Mouse (Mus musculus): ENCODE results near the gene Tmtc2. TPM values are rescaled to one million over a fixed set of nuclear protein-coding genes. Genes with fewer than 3 reads are reported as not detected.

The Tmtc2 gene
- polyA plus RNA-seq, 1 experiment from 2014 or later, result 3.7 TPM

GRCm38 (mm10) chr10:105227631-105228030, 346.6 kb downstream of the Tmtc2 start:
- 82% methylated on average over 5 of the region's 5 CpGs for WGBS
- no peaks in the 10 kb centered on the region for H3K36me3 ChIP-seq (ENCODE audit: control insufficient read depth, insufficient read depth, low read length)
- H3K4me3 ChIP-seq (ENCODE audit: low read depth, low read length), result no peak overlapping the region
- H3K9me3 ChIP-seq (ENCODE audit: control insufficient read depth, low read length), result no peaks in the 10 kb centered on the region
- DNase-seq (ENCODE audit: low spot score, missing footprints) (peak; percentile 35), ATAC-seq (ENCODE audit: low FRiP score) (no peak)
- H3K27me3 ChIP-seq (ENCODE audit: control insufficient read depth, insufficient read depth, low read length), result no peaks in the 10 kb centered on the region
- no peaks in the 10 kb centered on the region for H3K4me1 ChIP-seq (ENCODE audit: control insufficient read depth, insufficient read depth, low read length)
- no peak overlapping the region for H3K27ac ChIP-seq (ENCODE audit: low read depth, low read length)
- no peak overlapping the region for H3K4me2 ChIP-seq
- H3K9ac ChIP-seq (ENCODE audit: low read length), result no peak overlapping the region

- no peak overlapping the region for H3K9ac ChIP-seq (ENCODE audit: low read length)
- DNase-seq (ENCODE audit: low spot score, missing footprints) (peak; percentile 19), ATAC-seq (ENCODE audit: low FRiP score) (no peak)
- no peak overlapping the region for H3K27ac ChIP-seq (ENCODE audit: low read depth, low read length)
- H3K4me1 ChIP-seq (ENCODE audit: control insufficient read depth, insufficient read depth, low read length), result no peaks in the 10 kb centered on the region
- no peaks in the 10 kb centered on the region for H3K36me3 ChIP-seq (ENCODE audit: control insufficient read depth, insufficient read depth, low read length)
- H3K4me2 ChIP-seq, result no peak overlapping the region
- H3K27me3 ChIP-seq (ENCODE audit: control insufficient read depth, insufficient read depth, low read length), result no peaks in the 10 kb centered on the region
- no peak overlapping the region for H3K4me3 ChIP-seq (ENCODE audit: low read depth, low read length)
- no peaks in the 10 kb centered on the region for H3K9me3 ChIP-seq (ENCODE audit: control insufficient read depth, low read length)
- 90% methylated on average over 6 of the region's 6 CpGs for WGBS
Observed at GRCm38 (mm10) chr10:105225714-105226113, 348.5 kb downstream of the Tmtc2 start.

GRCm38 (mm10) chr10:105222904-105223303, 351.3 kb downstream of the Tmtc2 start:
- Histone ChIP-seq H3K4me3 (ENCODE audit: low read depth, low read length) (no peak overlapping the region), H3K9ac (ENCODE audit: low read length) (no peak overlapping the region), H3K27ac (ENCODE audit: low read depth, low read length) (no peak overlapping the region), H3K4me1 (ENCODE audit: control insufficient read depth, insufficient read depth, low read length) (no peaks in the 10 kb centered on the region), H3K36me3 (ENCODE audit: control insufficient read depth, insufficient read depth, low read length) (no peaks in the 10 kb centered on the region), H3K9me3 (ENCODE audit: control insufficient read depth, low read length) (no peaks in the 10 kb centered on the region), H3K4me2 (no peak overlapping the region), H3K27me3 (ENCODE audit: control insufficient read depth, insufficient read depth, low read length) (no peaks in the 10 kb centered on the region)
- DNase-seq (ENCODE audit: low spot score, missing footprints) (no peak), ATAC-seq (ENCODE audit: low FRiP score) (no peak)
- 94% methylated on average over 5 of the region's 5 CpGs for WGBS

- Histone ChIP-seq H3K9me3 (ENCODE audit: control insufficient read depth, low read length) (no peaks in the 10 kb centered on the region), H3K36me3 (ENCODE audit: control insufficient read depth, insufficient read depth, low read length) (no peaks in the 10 kb centered on the region), H3K9ac (ENCODE audit: low read length) (no peak overlapping the region), H3K4me2 (no peak overlapping the region), H3K4me3 (ENCODE audit: low read depth, low read length) (no peak overlapping the region), H3K27me3 (ENCODE audit: control insufficient read depth, insufficient read depth, low read length) (no peaks in the 10 kb centered on the region), H3K4me1 (ENCODE audit: control insufficient read depth, insufficient read depth, low read length) (peaks cover 14% of the 10 kb centered on the region), H3K27ac (ENCODE audit: low read depth, low read length) (no peak overlapping the region)
- WGBS, result 89% methylated on average over 10 of the region's 10 CpGs
- DNase-seq (ENCODE audit: low spot score, missing footprints) (peak; percentile 81), ATAC-seq (ENCODE audit: low FRiP score) (no peak)
Observed at GRCm38 (mm10) chr10:105201491-105201890, 372.8 kb downstream of the Tmtc2 start.

- peak; percentile 81 for DNase-seq (ENCODE audit: low spot score, missing footprints)
Observed at GRCm38 (mm10) chr10:105200678-105201077, 373.6 kb downstream of the Tmtc2 start.

GRCm38 (mm10) chr10:105200092-105200491, 374.2 kb downstream of the Tmtc2 start:
- WGBS, result 18% methylated on average over 4 of the region's 4 CpGs
- H3K9ac ChIP-seq (ENCODE audit: low read length), result no peak overlapping the region
- H3K4me1 ChIP-seq (ENCODE audit: control insufficient read depth, insufficient read depth, low read length), result peaks cover 14% of the 10 kb centered on the region
- H3K4me3 ChIP-seq (ENCODE audit: low read depth, low read length), result no peak overlapping the region
- no peak overlapping the region for H3K4me2 ChIP-seq
- peak; percentile 89 for DNase-seq (ENCODE audit: low spot score, missing footprints)
- H3K27me3 ChIP-seq (ENCODE audit: control insufficient read depth, insufficient read depth, low read length), result no peaks in the 10 kb centered on the region
- ATAC-seq (ENCODE audit: low FRiP score), result peak; percentile 95
- no peaks in the 10 kb centered on the region for H3K36me3 ChIP-seq (ENCODE audit: control insufficient read depth, insufficient read depth, low read length)
- peak overlapping the region; percentile 60 for H3K27ac ChIP-seq (ENCODE audit: low read depth, low read length)
- no peaks in the 10 kb centered on the region for H3K9me3 ChIP-seq (ENCODE audit: control insufficient read depth, low read length)

More at GRCm38 (mm10) chr10:105200678-105201077, 373.6 kb downstream of the Tmtc2 start:
- H3K4me2 ChIP-seq, result no peak overlapping the region
- no peak overlapping the region for H3K4me3 ChIP-seq (ENCODE audit: low read depth, low read length)
- H3K9ac ChIP-seq (ENCODE audit: low read length), result no peak overlapping the region
- ATAC-seq (ENCODE audit: low FRiP score), result peak; percentile 43
- peaks cover 14% of the 10 kb centered on the region for H3K4me1 ChIP-seq (ENCODE audit: control insufficient read depth, insufficient read depth, low read length)
- no peaks in the 10 kb centered on the region for H3K36me3 ChIP-seq (ENCODE audit: control insufficient read depth, insufficient read depth, low read length)
- no peak overlapping the region for H3K27ac ChIP-seq (ENCODE audit: low read depth, low read length)
- H3K27me3 ChIP-seq (ENCODE audit: control insufficient read depth, insufficient read depth, low read length), result no peaks in the 10 kb centered on the region
- no peaks in the 10 kb centered on the region for H3K9me3 ChIP-seq (ENCODE audit: control insufficient read depth, low read length)
- WGBS, result 84% methylated on average over 2 of the region's 2 CpGs

GRCm38 (mm10) chr10:105199515-105199914, 374.7 kb downstream of the Tmtc2 start:
- H3K36me3 ChIP-seq (ENCODE audit: control insufficient read depth, insufficient read depth, low read length), result no peaks in the 10 kb centered on the region
- H3K9ac ChIP-seq (ENCODE audit: low read length), result no peak overlapping the region
- DNase-seq (ENCODE audit: low spot score, missing footprints) (peak; percentile 83), ATAC-seq (ENCODE audit: low FRiP score) (peak; percentile 8; the same call in 1 of the 2 replicates)
- no peak overlapping the region for H3K4me2 ChIP-seq
- H3K4me1 ChIP-seq (ENCODE audit: control insufficient read depth, insufficient read depth, low read length), result peaks cover 14% of the 10 kb centered on the region
- no peaks in the 10 kb centered on the region for H3K27me3 ChIP-seq (ENCODE audit: control insufficient read depth, insufficient read depth, low read length)
- 51% methylated on average over 5 of the region's 5 CpGs for WGBS
- no peak overlapping the region for H3K4me3 ChIP-seq (ENCODE audit: low read depth, low read length)
- peak overlapping the region; percentile 60 for H3K27ac ChIP-seq (ENCODE audit: low read depth, low read length)
- H3K9me3 ChIP-seq (ENCODE audit: control insufficient read depth, low read length), result no peaks in the 10 kb centered on the region

- WGBS, result 91% methylated on average over 2 of the region's 2 CpGs
- no peak overlapping the region for H3K27ac ChIP-seq (ENCODE audit: low read depth, low read length)
- peak; percentile 39 for DNase-seq (ENCODE audit: low spot score, missing footprints)
Observed at GRCm38 (mm10) chr10:105195377-105195776, 378.9 kb downstream of the Tmtc2 start.

GRCm38 (mm10) chr10:105193756-105194460, 380.3 kb downstream of the Tmtc2 start:
- ATAC-seq (ENCODE audit: low FRiP score), result no peak
- no peak overlapping the region for H3K9ac ChIP-seq (ENCODE audit: low read length)
- 76% methylated on average over 4 of the region's 4 CpGs for WGBS

More at GRCm38 (mm10) chr10:105195377-105195776, 378.9 kb downstream of the Tmtc2 start:
- Histone ChIP-seq H3K27me3 (ENCODE audit: control insufficient read depth, insufficient read depth, low read length) (no peaks in the 10 kb centered on the region), H3K4me2 (no peak overlapping the region), H3K4me3 (ENCODE audit: low read depth, low read length) (no peak overlapping the region), H3K9me3 (ENCODE audit: control insufficient read depth, low read length) (no peaks in the 10 kb centered on the region), H3K36me3 (ENCODE audit: control insufficient read depth, insufficient read depth, low read length) (no peaks in the 10 kb centered on the region), H3K4me1 (ENCODE audit: control insufficient read depth, insufficient read depth, low read length) (peaks cover 12% of the 10 kb centered on the region), H3K9ac (ENCODE audit: low read length) (no peak overlapping the region)
- ATAC-seq (ENCODE audit: low FRiP score), result no peak

More at GRCm38 (mm10) chr10:105193756-105194460, 380.3 kb downstream of the Tmtc2 start:
- no peak overlapping the region for H3K4me3 ChIP-seq (ENCODE audit: low read depth, low read length)
- DNase-seq (ENCODE audit: low spot score, missing footprints), result no peak
- no peaks in the 10 kb centered on the region for H3K9me3 ChIP-seq (ENCODE audit: control insufficient read depth, low read length)
- H3K27ac ChIP-seq (ENCODE audit: low read depth, low read length), result no peak overlapping the region
- H3K36me3 ChIP-seq (ENCODE audit: control insufficient read depth, insufficient read depth, low read length), result no peaks in the 10 kb centered on the region
- no peaks in the 10 kb centered on the region for H3K27me3 ChIP-seq (ENCODE audit: control insufficient read depth, insufficient read depth, low read length)
- H3K4me1 ChIP-seq (ENCODE audit: control insufficient read depth, insufficient read depth, low read length), result peaks cover 7% of the 10 kb centered on the region
- no peak overlapping the region for H3K4me2 ChIP-seq
